10 mouse cellular contexts compared by ENCODE assay signal in the genomic region with DNA sequence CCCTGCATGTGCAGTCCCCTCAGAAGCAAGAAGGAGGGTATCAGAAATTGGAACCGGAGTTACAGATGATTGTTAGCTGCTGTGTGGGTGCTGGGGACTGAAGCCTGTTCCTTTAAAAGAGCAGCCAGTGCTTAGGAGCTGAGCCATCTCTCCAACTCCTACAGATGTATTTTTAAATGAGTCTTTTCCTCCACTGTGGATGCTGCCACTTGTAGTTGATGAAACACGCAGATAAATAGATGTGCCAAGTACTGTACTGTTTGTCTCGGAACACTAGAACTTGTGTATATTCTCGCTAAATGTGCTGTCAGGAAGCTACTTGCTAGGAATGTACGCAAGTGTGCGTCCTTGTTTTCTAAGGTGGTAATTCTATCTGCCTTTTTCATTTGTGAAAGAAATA.
"Had no signal": no experiment of that assay in that cellular context is flagged by ENCODE, and none has a peak within 500 bp of the region (broad histone marks: within the 10 kb centered on the region; RNA-seq: fewer than 3 reads in every experiment).

No protein-coding gene starts in this region.

- DNase-seq: kidney, adult 2 months; kidney, postnatal 14 days; lung, embryonic 14.5 days; lung, postnatal 10 days; lung, postnatal 4 days; midbrain, embryonic 14.5 days; right cerebral cortex, postnatal 4 days; spleen, adult 18-20 months; thymus, adult 2 months; thymus, postnatal 25 days had no signal
